ENCODE assay signal across 8 mouse cellular contexts in the genomic region with DNA sequence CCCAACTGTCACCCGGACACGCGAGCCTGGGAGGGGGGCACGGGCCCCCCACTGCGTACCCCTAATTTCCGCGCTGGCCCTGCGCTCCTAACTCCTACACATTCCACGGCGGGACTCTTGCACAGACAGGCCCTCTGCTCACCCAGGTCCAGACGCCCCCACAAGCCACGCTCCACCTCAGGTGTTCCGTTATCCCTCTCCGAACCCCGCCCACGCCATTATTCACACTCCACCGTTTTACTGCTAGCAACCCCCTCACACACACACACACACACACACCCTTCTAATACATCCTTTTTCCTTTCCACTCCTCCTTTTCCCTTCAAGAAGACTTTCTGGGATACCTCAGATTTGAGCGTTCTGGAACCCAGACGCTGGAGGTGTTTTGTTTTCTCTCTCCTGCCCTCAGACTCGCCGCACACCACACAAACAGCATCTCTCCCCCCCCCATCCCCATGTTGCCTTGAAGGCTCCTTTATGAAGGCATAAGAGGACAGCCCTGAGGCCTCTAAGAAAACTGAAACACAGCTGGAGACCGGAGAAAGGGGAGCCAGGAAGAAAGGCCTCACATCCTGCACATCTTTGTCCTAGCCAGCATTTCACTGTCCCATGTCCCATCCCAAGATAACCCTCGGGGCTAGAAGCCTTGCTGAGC. TPM values are rescaled to one million over a fixed set of nuclear protein-coding genes. Genes with fewer than 3 reads are reported as not detected.
A peak's percentile ranks its signal among the peaks of the same experiment; 100 is the strongest.
DNase-seq lines count a peak whose midpoint lies in the region; ATAC-seq and TF ChIP-seq lines count a peak whose summit lies in the region.

No protein-coding gene starts in this region.

- H3K27ac ChIP-seq in heart, adult 2 months, result peak overlapping the region; percentile 94
- peak overlapping the region; percentile 22; the same call in 1 of the 2 replicates for H3K27ac ChIP-seq in embryonic facial prominence, embryonic 15.5 days (replicated peaks)
- 0 out of 2 replicates have a peak overlapping the region, but pooled peaks have one; percentile 14 for H3K27ac ChIP-seq in limb, embryonic 11.5 days (replicated peaks; ENCODE audit: low read depth, low read length)
- H3K27ac ChIP-seq in small intestine, adult 2 months (ENCODE audit: insufficient read depth, low read depth, low read length), result no peak overlapping the region; the same call in 1 of the 2 replicates

- no peak for DNase-seq in heart, adult 2 months
- no peak for DNase-seq in heart, adult 8-10 months (ENCODE audit: low spot score)
- peak; percentile 53 for DNase-seq in CD4-positive, CD25-positive, alpha-beta regulatory T cell, adult 2 months (ENCODE audit: low read depth, low spot score)
- DNase-seq in limb, embryonic 11.5 days (ENCODE audit: low spot score), result no peak
- DNase-seq in ovary, adult 18-20 months (ENCODE audit: low spot score), result no peak
- no peak for DNase-seq in urinary bladder, adult 18-20 months (ENCODE audit: low spot score in 2 of 2)

- peak overlapping the region; percentile 63 for H3K9ac ChIP-seq in heart, adult 2 months (ENCODE audit: low read depth, low read length)
- H3K9ac ChIP-seq in embryonic facial prominence, embryonic 15.5 days, result peak overlapping the region; percentile 39
- peak overlapping the region; percentile 70 for H3K9ac ChIP-seq in limb, embryonic 11.5 days (ENCODE audit: low read length)

- ATAC-seq in embryonic facial prominence, embryonic 15.5 days (ENCODE audit: insufficient number of reproducible peaks, low FRiP score, low TSS enrichment, low read depth), result no peak
- ATAC-seq in limb, embryonic 11.5 days (ENCODE audit: insufficient number of reproducible peaks, low FRiP score, low TSS enrichment, low read depth), result no peak; the same call in 1 of the 2 replicates

- intact Hi-C loops in heart, adult 2 months (cut with DNase I), result no loop called here

- H3K4me3 ChIP-seq in heart, adult 2 months, result peak overlapping the region; percentile 79
- peak overlapping the region; percentile 52 for H3K4me3 ChIP-seq in embryonic facial prominence, embryonic 15.5 days (replicated peaks)
- peak overlapping the region; percentile 50 for H3K4me3 ChIP-seq in limb, embryonic 11.5 days (ENCODE audit: low read depth, low read length)
- peak overlapping the region; percentile 68 for H3K4me3 ChIP-seq in small intestine, adult 2 months (ENCODE audit: low read depth, low read length)

- no peaks in the 10 kb centered on the region for H3K36me3 ChIP-seq in heart, adult 2 months (ENCODE audit: control insufficient read depth, insufficient read depth, low read length)
- H3K36me3 ChIP-seq in embryonic facial prominence, embryonic 15.5 days, result no peaks in the 10 kb centered on the region
- H3K36me3 ChIP-seq in limb, embryonic 11.5 days (ENCODE audit: control insufficient read depth, insufficient read depth, low read length), result peaks cover 2% of the 10 kb centered on the region; the same call in 1 of the 2 replicates
- H3K36me3 ChIP-seq in small intestine, adult 2 months (ENCODE audit: control insufficient read depth, insufficient read depth, low read length), result no peaks in the 10 kb centered on the region

- TF ChIP-seq POLR2A in heart, adult 2 months (IDR thresholded peaks at IDR 0.05; ENCODE audit: insufficient read depth, low read depth, low read length), result no peak
- no peak for TF ChIP-seq POLR2A in small intestine, adult 2 months (IDR thresholded peaks at IDR 0.05; ENCODE audit: low read depth, low read length)

- no peaks in the 10 kb centered on the region for H3K9me3 ChIP-seq in embryonic facial prominence, embryonic 15.5 days (replicated peaks)
- H3K9me3 ChIP-seq in limb, embryonic 11.5 days (ENCODE audit: control insufficient read depth, low read length), result no peaks in the 10 kb centered on the region; the same call in 1 of the 2 replicates

- H3K4me1 ChIP-seq in heart, adult 2 months (ENCODE audit: control insufficient read depth, insufficient read depth, low read length), result peaks cover 36% of the 10 kb centered on the region
- peaks cover 76% of the 10 kb centered on the region for H3K4me1 ChIP-seq in embryonic facial prominence, embryonic 15.5 days
- peaks cover 37% of the 10 kb centered on the region for H3K4me1 ChIP-seq in limb, embryonic 11.5 days (ENCODE audit: control insufficient read depth, insufficient read depth, low read length)
- H3K4me1 ChIP-seq in small intestine, adult 2 months (ENCODE audit: control insufficient read depth, insufficient read depth, insufficient read length, low read length), result peaks cover 30% of the 10 kb centered on the region

- TF ChIP-seq EP300 in heart, adult 2 months (IDR thresholded peaks at IDR 0.05; ENCODE audit: insufficient read depth, low read depth, low read length), result no peak

- no peaks in the 10 kb centered on the region for H3K79me2 ChIP-seq in heart, adult 2 months (replicated peaks; ENCODE audit: control insufficient read depth, insufficient read depth, low read length)

- no peak for TF ChIP-seq CTCF in heart, adult 2 months (IDR thresholded peaks at IDR 0.05)
- no peak for TF ChIP-seq CTCF in small intestine, adult 2 months (IDR thresholded peaks at IDR 0.05; ENCODE audit: extremely low read depth, insufficient read length, insufficient replicate concordance, low read depth, low read length)

- H3K4me2 ChIP-seq in embryonic facial prominence, embryonic 15.5 days (replicated peaks), result peak overlapping the region; percentile 96
- peak overlapping the region; percentile 96 for H3K4me2 ChIP-seq in limb, embryonic 11.5 days (ENCODE audit: low read depth, severe bottlenecking)

- no peaks in the 10 kb centered on the region for H3K27me3 ChIP-seq in heart, adult 2 months (ENCODE audit: control insufficient read depth, insufficient read depth, low read length)
- H3K27me3 ChIP-seq in embryonic facial prominence, embryonic 15.5 days, result 0 out of 2 replicates have a peak, but pooled peaks cover 3% of the 10 kb centered on the region
- H3K27me3 ChIP-seq in limb, embryonic 11.5 days (ENCODE audit: control insufficient read depth, insufficient read depth, low read length), result peaks cover 28% of the 10 kb centered on the region
- no peaks in the 10 kb centered on the region for H3K27me3 ChIP-seq in small intestine, adult 2 months (ENCODE audit: control insufficient read depth, insufficient read depth, low read length)

- WGBS in heart, adult 2 months, result 20% methylated on average over 23 of the region's 23 CpGs
- 9% methylated on average over 23 of the region's 23 CpGs for WGBS in embryonic facial prominence, embryonic 15.5 days
- WGBS in limb, embryonic 11.5 days, result 5% methylated on average over 23 of the region's 23 CpGs
- 21% methylated on average over 23 of the region's 23 CpGs for WGBS in small intestine, adult 2 months

RNA-seq across cellular contexts. Expression of gene Slc29a1, which starts 3.5 kb away (rescaled TPM):
- 10 to 100 TPM; 80.3 to 84.6 TPM for total RNA-seq in heart, adult 2 months (2021)
- 160 and 184 TPM in 2 replicates for polyA plus RNA-seq in heart, adult 2 months (2012; rRNA removed)
- 10 to 100 TPM; 58.9 to 70.8 (median 66.9) TPM for total RNA-seq in heart, adult 8-10 months (2022)
- 92.7 and 99.7 TPM in 2 replicates for polyA plus RNA-seq in embryonic facial prominence, embryonic 15.5 days (2015; fragmentation: Nextera tagmentation; extraction: Ambion mirVana)
- 38.9 and 41.4 TPM in 2 replicates for polyA plus RNA-seq in limb, embryonic 11.5 days (2014; fragmentation: Nextera tagmentation; extraction: Ambion mirVana)
- 26.1 and 35.2 TPM in 2 replicates for polyA plus RNA-seq in small intestine, adult 2 months (2012; rRNA removed)

RNA-seq across cellular contexts. Expression of gene Mymx, which starts 6.0 kb away (rescaled TPM):
- not detected for total RNA-seq in heart, adult 2 months (2021)
- polyA plus RNA-seq in heart, adult 2 months (2012; rRNA removed), result not detected in 2 replicates
- not detected for total RNA-seq in heart, adult 8-10 months (2022)
- polyA plus RNA-seq in embryonic facial prominence, embryonic 15.5 days (2015; fragmentation: Nextera tagmentation; extraction: Ambion mirVana), result 29.9 and 41.1 TPM in 2 replicates
- polyA plus RNA-seq in limb, embryonic 11.5 days (2014; fragmentation: Nextera tagmentation; extraction: Ambion mirVana), result 4.8 and 7.0 TPM in 2 replicates
- 0.75 and 5.8 TPM in 2 replicates for polyA plus RNA-seq in small intestine, adult 2 months (2012; rRNA removed)

RNA-seq across cellular contexts. Expression of gene Hsp90ab1, which starts 22.8 kb away (rescaled TPM):
- 1,000 to 10,000 TPM; 1,183 to 1,319 TPM for total RNA-seq in heart, adult 2 months (2021)
- 464 and 736 TPM in 2 replicates for polyA plus RNA-seq in heart, adult 2 months (2012; rRNA removed)
- 1,000 to 10,000 TPM; 1,121 to 1,613 (median 1,357) TPM for total RNA-seq in heart, adult 8-10 months (2022)
- polyA plus RNA-seq in embryonic facial prominence, embryonic 15.5 days (2015; fragmentation: Nextera tagmentation; extraction: Ambion mirVana), result 1,563 and 1,577 TPM in 2 replicates
- polyA plus RNA-seq in limb, embryonic 11.5 days (2014; fragmentation: Nextera tagmentation; extraction: Ambion mirVana), result 1,903 and 1,914 TPM in 2 replicates
- 93.8 and 157 TPM in 2 replicates for polyA plus RNA-seq in small intestine, adult 2 months (2012; rRNA removed)

RNA-seq across cellular contexts. Expression of gene Slc35b2, which starts 32.2 kb away (rescaled TPM):
- total RNA-seq in heart, adult 2 months (2021), result 10 to 100 TPM; 23.4 to 24.0 TPM
- polyA plus RNA-seq in heart, adult 2 months (2012; rRNA removed), result 45.1 and 49.2 TPM in 2 replicates
- 10 to 100 TPM; 23.1 to 27.9 (median 25.3) TPM for total RNA-seq in heart, adult 8-10 months (2022)
- polyA plus RNA-seq in embryonic facial prominence, embryonic 15.5 days (2015; fragmentation: Nextera tagmentation; extraction: Ambion mirVana), result 133 and 139 TPM in 2 replicates
- polyA plus RNA-seq in limb, embryonic 11.5 days (2014; fragmentation: Nextera tagmentation; extraction: Ambion mirVana), result 90.5 and 92.0 TPM in 2 replicates
- polyA plus RNA-seq in small intestine, adult 2 months (2012; rRNA removed), result 98.2 and 105 TPM in 2 replicates

RNA-seq across cellular contexts. Expression of gene Nfkbie, which starts 40.4 kb away (rescaled TPM):
- 1 to 10 TPM; 1.1 TPM for total RNA-seq in heart, adult 2 months (2021)
- 1.6 and 2.2 TPM in 2 replicates for polyA plus RNA-seq in heart, adult 2 months (2012; rRNA removed)
- 1 to 10 TPM in 3 of 4 experiments, under 1 TPM in 1; 0.65 to 1.5 (median 1.3) TPM for total RNA-seq in heart, adult 8-10 months (2022)
- 5.5 and 6.3 TPM in 2 replicates for polyA plus RNA-seq in embryonic facial prominence, embryonic 15.5 days (2015; fragmentation: Nextera tagmentation; extraction: Ambion mirVana)
- 5.6 and 6.2 TPM in 2 replicates for polyA plus RNA-seq in limb, embryonic 11.5 days (2014; fragmentation: Nextera tagmentation; extraction: Ambion mirVana)
- polyA plus RNA-seq in small intestine, adult 2 months (2012; rRNA removed), result 4.6 and 6.2 TPM in 2 replicates
